Mouse (Mus musculus) liver, embryonic 14.5 days (tissue): ENCODE measurements at regions not wholly inside any gene's neighbourhood (a gene's known extent, or its start where the extent isn't known, plus 50 kb on each side); places are given as distances from the start of the nearest gene placed in this dataset.

ENCODE experiments used
- ATAC-seq: fragments of 200-750 bp; cut with Nextera tagmentation; 2 replicates; pipeline ENCODE4 v1.8.0; 2017; ENCODE audit warnings: moderate number of reproducible peaks, mild to moderate bottlenecking, moderate library complexity; ENCODE audit not compliant: insufficient read depth
- DNase-seq, 3 experiments: peaks; one replicate each; pipeline ENCODE4 v3.0.0-alpha.2; 2012 to 2013; ENCODE audit warnings: low read depth in 3 of 3, low spot score in 3 of 3
- H3K27ac ChIP-seq: fragments of 300-500 bp; sonication (generic); 2 replicates; pipeline ENCODE4 v1.5.1; 2014; ENCODE audit warnings: moderate library complexity, mild to moderate bottlenecking, control low read depth, inconsistent platforms
- H3K27me3 ChIP-seq: fragments of 300-500 bp; sonication (generic); 2 replicates; pipeline ENCODE4 v1.6.1; 2014; ENCODE audit warnings: mild to moderate bottlenecking, low read length, moderate library complexity; ENCODE audit not compliant: control insufficient read depth, insufficient read depth
- H3K36me3 ChIP-seq: fragments of 300-500 bp; sonication (generic); replicated peaks from 2 replicates; pipeline ENCODE4 v1.6.1; 2014; ENCODE audit warnings: low read depth; ENCODE audit not compliant: control insufficient read depth, insufficient read depth
- H3K4me1 ChIP-seq, 2 experiments: fragments of 200-500 bp in 1 of 2; fragments of 300-500 bp in 1 of 2; sonication (generic) in 1 of 2; replicated peaks; 2 replicates each; pipeline ENCODE4 v1.6.1; 2012 to 2014; ENCODE audit warnings: antibody characterized with exemption in 1 of 2, inconsistent platforms in 1 of 2, low read length in 1 of 2; ENCODE audit not compliant: control insufficient read depth in 2 of 2, insufficient read depth in 2 of 2
- H3K4me2 ChIP-seq: fragments of 300-500 bp; sonication (generic); 2 replicates; pipeline ENCODE4 v1.6.1; 2014; ENCODE audit warnings: low read depth, mild to moderate bottlenecking, control low read depth, moderate library complexity
- H3K4me3 ChIP-seq, 2 experiments: fragments of 200-500 bp in 1 of 2; fragments of 300-500 bp in 1 of 2; sonication (generic) in 1 of 2; 2 replicates each; pipeline ENCODE4 v1.5.1; 2012 to 2014; ENCODE audit warnings: low read depth in 2 of 2, low read length in 2 of 2, mild to moderate bottlenecking in 2 of 2, control low read depth in 1 of 2, inconsistent platforms in 1 of 2, moderate library complexity in 1 of 2; ENCODE audit not compliant: insufficient read depth in 1 of 2
- H3K9ac ChIP-seq: fragments of 300-500 bp; sonication (generic); replicated peaks from 2 replicates; pipeline ENCODE4 v1.6.1; 2014; ENCODE audit warnings: mild to moderate bottlenecking, control low read depth, moderate library complexity
- H3K9me3 ChIP-seq: fragments of 300-500 bp; sonication (generic); 2 replicates; pipeline ENCODE4 v1.6.1; 2016; ENCODE audit warnings: low read length, mixed read lengths; ENCODE audit not compliant: control insufficient read depth
- CTCF ChIP-seq: IDR thresholded peaks from 2 replicates; pipeline ENCODE4 v1.5.1; 2016; ENCODE audit warnings: antibody characterized with exemption, low read depth, control low read depth
- EP300 ChIP-seq: IDR thresholded peaks from 2 replicates; pipeline ENCODE4 v1.6.1; 2016; ENCODE audit warnings: antibody characterized with exemption, low read depth
- WGBS: fragments of 180-500 bp; shearing (Covaris S2); extraction: QIAGEN DNeasy Blood & Tissue Kit; methylation state at CpG from one replicate; pipeline ENCODE4 v1.1.7; 2014; ENCODE audit not compliant: insufficient replicate concordance; 5-methylcytosine and 5-hydroxymethylcytosine counted together

DNA sequence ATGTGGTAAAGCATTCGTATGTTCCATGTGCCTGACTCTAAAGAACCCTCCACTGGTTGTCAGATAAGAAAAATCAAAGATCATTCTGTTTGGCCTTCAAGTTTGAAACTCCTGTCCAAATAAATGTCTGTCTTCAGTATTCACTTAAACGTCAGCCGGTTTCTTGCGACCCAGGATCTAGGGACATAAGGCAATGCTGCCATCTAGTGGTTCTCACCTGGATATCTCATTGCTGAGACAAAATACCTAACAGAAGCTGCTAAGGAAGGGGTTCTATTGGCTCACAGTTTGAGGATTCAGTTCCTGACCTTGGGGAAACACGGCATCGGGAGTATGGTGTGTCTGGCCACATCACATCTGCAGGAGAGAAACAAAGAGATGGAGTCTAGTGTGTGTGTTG lies 139.5 kb upstream of the Intu start:
- H3K36me3 ChIP-seq = no peaks in the 10 kb centered on the region
- peak in 2 of 3 experiments; percentile 17 to 29 for DNase-seq
- TF ChIP-seq EP300 (no peak), CTCF (peak; percentile 70)
- no peaks in the 10 kb centered on the region for H3K4me1 ChIP-seq
- no peaks in the 10 kb centered on the region for H3K9me3 ChIP-seq
- H3K9ac ChIP-seq = no peak overlapping the region
- no peak for ATAC-seq
- H3K4me3 ChIP-seq = no peak overlapping the region
- H3K27ac ChIP-seq = no peak overlapping the region
- no peaks in the 10 kb centered on the region for H3K27me3 ChIP-seq
- WGBS = 38% methylated on average over 6 of the region's 6 CpGs
- H3K4me2 ChIP-seq = no peak overlapping the region

DNA sequence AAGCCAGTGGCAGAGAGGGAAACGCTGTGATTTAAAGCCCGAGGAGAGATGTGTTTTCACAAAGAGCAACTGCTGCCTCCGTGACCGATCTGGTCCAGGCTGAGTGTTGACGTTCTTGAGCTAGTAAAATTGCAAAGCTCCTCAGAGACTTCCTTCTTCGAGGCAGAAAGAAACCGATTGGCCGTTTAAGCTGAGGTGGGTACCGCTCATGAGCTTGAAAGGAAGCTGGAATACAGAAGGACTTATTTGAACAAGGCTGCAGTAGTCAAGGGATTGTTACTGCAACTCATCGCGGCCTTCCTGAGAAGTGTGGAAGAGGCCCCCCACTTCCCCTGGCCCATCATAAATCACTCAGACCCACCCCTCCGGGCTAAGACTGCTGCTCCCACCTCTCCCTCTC lies 132.9 kb upstream of the Intu start:
- Histone ChIP-seq H3K27me3 (no peaks in the 10 kb centered on the region), H3K36me3 (no peaks in the 10 kb centered on the region), H3K27ac (no peak overlapping the region), H3K9ac (no peak overlapping the region), H3K4me3 (no peak overlapping the region), H3K4me1 (no peaks in the 10 kb centered on the region), H3K9me3 (no peaks in the 10 kb centered on the region), H3K4me2 (no peak overlapping the region)
- TF ChIP-seq CTCF = no peak
- no peak for TF ChIP-seq EP300
- ATAC-seq (no peak), DNase-seq (no peak)
- 27% methylated on average over 12 of the region's 12 CpGs for WGBS

DNA sequence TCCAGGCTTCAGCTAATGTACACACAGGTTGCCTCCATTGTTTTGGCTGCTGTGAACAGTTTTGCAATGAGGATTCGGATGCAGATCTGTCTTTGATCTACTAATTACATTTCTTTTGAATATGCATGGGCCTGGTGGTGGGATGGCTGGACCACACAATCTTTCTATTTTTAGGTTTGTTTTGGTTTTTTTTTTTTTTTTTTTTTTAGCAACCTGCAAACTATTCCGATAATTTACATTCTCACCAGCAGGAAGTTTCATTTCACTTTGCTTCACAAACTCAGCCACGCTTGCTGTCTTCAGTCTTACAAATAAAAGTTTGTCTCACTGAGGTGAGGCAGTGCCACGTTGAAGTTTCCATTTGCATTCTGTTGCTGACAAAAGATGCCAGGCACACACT lies 127.7 kb upstream of the Intu start:
- ATAC-seq = no peak
- WGBS = 56% methylated on average over 4 of the region's 4 CpGs

GRCm38 (mm10) chr3:40405095-40405948 lies 125.8 kb upstream of the Intu start:
- Histone ChIP-seq H3K27ac (no peak overlapping the region), H3K36me3 (no peaks in the 10 kb centered on the region), H3K9ac (no peak overlapping the region), H3K9me3 (no peaks in the 10 kb centered on the region), H3K4me1 (no peaks in the 10 kb centered on the region), H3K4me2 (no peak overlapping the region), H3K27me3 (no peaks in the 10 kb centered on the region), H3K4me3 (no peak overlapping the region)
- no peak for DNase-seq
- TF ChIP-seq CTCF (no peak), EP300 (no peak)
- no peak for ATAC-seq
- WGBS = 68% methylated on average over 18 of the region's 18 CpGs

More for the DNA sequence above, 127.7 kb upstream of the Intu start:
- Histone ChIP-seq H3K4me1 (no peaks in the 10 kb centered on the region), H3K27me3 (no peaks in the 10 kb centered on the region), H3K9ac (no peak overlapping the region), H3K9me3 (no peaks in the 10 kb centered on the region), H3K4me3 (no peak overlapping the region), H3K4me2 (no peak overlapping the region), H3K36me3 (no peaks in the 10 kb centered on the region), H3K27ac (no peak overlapping the region)
- no peak for DNase-seq
- TF ChIP-seq CTCF (no peak), EP300 (no peak)

GRCm38 (mm10) chr3:40405949-40406236 lies 125.2 kb upstream of the Intu start:
- ATAC-seq (no peak), DNase-seq (no peak)
- H3K27ac ChIP-seq = no peak overlapping the region
- no peaks in the 10 kb centered on the region for H3K27me3 ChIP-seq
- WGBS = 56% methylated on average over 2 of the region's 2 CpGs
- H3K9ac ChIP-seq = no peak overlapping the region
- no peak overlapping the region for H3K4me3 ChIP-seq
- H3K9me3 ChIP-seq = no peaks in the 10 kb centered on the region
- H3K4me1 ChIP-seq = no peaks in the 10 kb centered on the region; a peak in 1 of 4 replicates
- no peaks in the 10 kb centered on the region for H3K36me3 ChIP-seq
- TF ChIP-seq CTCF (no peak), EP300 (no peak)
- no peak overlapping the region for H3K4me2 ChIP-seq
